Mouse (Mus musculus): ENCODE measurements at regions not wholly inside any gene's neighbourhood (a gene's known extent, or its start where the extent isn't known, plus 50 kb on each side); places are given as distances from the start of the nearest gene placed in this dataset.

DNA sequence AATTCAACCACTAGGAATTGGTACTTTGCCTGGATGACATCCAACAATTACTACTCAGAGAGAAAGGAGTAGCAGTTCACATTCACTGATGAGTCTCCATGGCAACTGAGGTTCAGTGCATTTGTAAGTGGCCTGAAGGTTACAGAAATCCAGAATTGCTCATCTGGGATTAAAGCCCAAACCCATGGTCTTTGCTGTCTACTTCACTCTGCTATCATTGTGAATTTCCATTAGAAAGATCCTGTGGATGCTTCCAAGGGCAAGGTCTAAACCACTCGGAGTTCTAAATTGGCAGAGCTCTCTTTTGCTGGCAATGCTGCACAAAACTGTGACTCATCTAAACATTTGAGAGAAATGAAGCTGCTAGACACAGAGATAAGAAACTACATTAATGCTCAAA, 319.9 kb upstream of the Tbl1x start:
- ATAC-seq (no peak), DNase-seq (ENCODE audit: low spot score) (peak; percentile 15)
- WGBS: 45% methylated on average over 1 of the region's 1 CpGs
- H3K36me3 ChIP-seq (ENCODE audit: insufficient read depth, low read length): no peaks in the 10 kb centered on the region
- H3K27ac ChIP-seq: no peak overlapping the region
- H3K9ac ChIP-seq (replicated peaks; ENCODE audit: low read length): no peak overlapping the region
- no peaks in the 10 kb centered on the region for H3K27me3 ChIP-seq (ENCODE audit: insufficient read depth, low read length)
- no peaks in the 10 kb centered on the region for H3K4me1 ChIP-seq (ENCODE audit: insufficient read depth, low read length)
- no peak overlapping the region for H3K4me3 ChIP-seq (ENCODE audit: low read length)
- no peak for TF ChIP-seq CTCF (IDR thresholded peaks at IDR 0.05; ENCODE audit: low read depth)
- no peaks in the 10 kb centered on the region for H3K9me3 ChIP-seq (ENCODE audit: low read length)
- no peak overlapping the region for H3K4me2 ChIP-seq (ENCODE audit: low read depth, low read length)

DNA sequence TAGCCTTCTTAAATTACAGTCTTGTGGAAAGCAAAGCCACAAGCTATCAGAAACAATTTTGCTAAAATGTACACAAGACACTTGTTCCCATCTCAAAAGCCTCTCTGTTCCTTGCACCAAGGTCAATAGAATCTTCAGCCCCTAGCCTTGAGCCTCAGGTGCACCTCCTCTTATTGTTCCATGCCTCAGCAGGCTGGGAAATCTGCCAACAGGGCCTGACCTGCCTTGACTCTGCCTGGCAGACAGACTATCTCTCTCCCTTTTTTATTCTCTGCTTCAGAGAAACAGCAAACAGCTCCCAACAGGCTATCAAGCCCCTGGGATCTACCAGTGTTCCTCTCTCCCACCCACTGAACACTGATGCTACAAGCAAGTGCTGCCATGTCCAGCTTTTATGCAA, 302.1 kb upstream of the Tbl1x start:
- H3K4me1 ChIP-seq (ENCODE audit: insufficient read depth, low read length): no peaks in the 10 kb centered on the region
- ATAC-seq (no peak), DNase-seq (ENCODE audit: low spot score) (no peak)
- H3K9me3 ChIP-seq (ENCODE audit: low read length): no peaks in the 10 kb centered on the region
- no peak overlapping the region for H3K27ac ChIP-seq
- no peak overlapping the region for H3K4me3 ChIP-seq (ENCODE audit: low read length)
- H3K36me3 ChIP-seq (ENCODE audit: insufficient read depth, low read length): no peaks in the 10 kb centered on the region
- no peak overlapping the region for H3K4me2 ChIP-seq (ENCODE audit: low read depth, low read length)
- TF ChIP-seq CTCF (IDR thresholded peaks at IDR 0.05; ENCODE audit: low read depth): no peak
- no peak overlapping the region for H3K9ac ChIP-seq (replicated peaks; ENCODE audit: low read length)
- no peaks in the 10 kb centered on the region for H3K27me3 ChIP-seq (ENCODE audit: insufficient read depth, low read length)

DNA sequence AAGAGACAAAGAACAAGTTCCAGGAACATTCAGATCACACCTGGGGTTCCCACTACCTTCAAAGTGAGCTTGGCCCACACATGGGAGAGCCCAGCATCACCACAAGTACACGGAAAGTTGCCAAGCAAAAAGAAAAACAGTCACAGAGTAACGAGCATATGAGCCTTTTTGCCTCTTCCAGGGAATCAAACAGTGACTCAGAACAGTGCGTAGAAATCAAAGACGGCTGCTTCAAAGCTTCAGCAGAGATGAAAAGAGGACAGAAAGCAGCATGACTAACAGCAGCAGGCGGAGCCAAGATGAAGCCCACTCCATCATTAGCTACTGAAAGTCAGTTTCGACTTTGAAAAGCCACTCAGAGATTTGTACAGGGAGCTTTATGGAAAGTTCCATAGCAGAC, 291.5 kb upstream of the Tbl1x start:
- ATAC-seq: no peak
- DNase-seq (ENCODE audit: low spot score): no peak

More for the DNA sequence above, 291.5 kb upstream of the Tbl1x start:
- Histone ChIP-seq H3K36me3 (ENCODE audit: insufficient read depth, low read length) (no peaks in the 10 kb centered on the region), H3K27me3 (ENCODE audit: insufficient read depth, low read length) (no peaks in the 10 kb centered on the region), H3K4me1 (ENCODE audit: insufficient read depth, low read length) (no peaks in the 10 kb centered on the region), H3K4me3 (ENCODE audit: low read length) (no peak overlapping the region), H3K9me3 (ENCODE audit: low read length) (no peaks in the 10 kb centered on the region), H3K9ac (replicated peaks; ENCODE audit: low read length) (no peak overlapping the region), H3K4me2 (ENCODE audit: low read depth, low read length) (no peak overlapping the region), H3K27ac (no peak overlapping the region)
- TF ChIP-seq CTCF (IDR thresholded peaks at IDR 0.05; ENCODE audit: low read depth): no peak
- 50% methylated on average over 6 of the region's 6 CpGs for WGBS
